Mouse (Mus musculus): ENCODE measurements at regions not wholly inside any gene's neighbourhood (a gene's known extent, or its start where the extent isn't known, plus 50 kb on each side); places are given as distances from the start of the nearest gene placed in this dataset.

DNA sequence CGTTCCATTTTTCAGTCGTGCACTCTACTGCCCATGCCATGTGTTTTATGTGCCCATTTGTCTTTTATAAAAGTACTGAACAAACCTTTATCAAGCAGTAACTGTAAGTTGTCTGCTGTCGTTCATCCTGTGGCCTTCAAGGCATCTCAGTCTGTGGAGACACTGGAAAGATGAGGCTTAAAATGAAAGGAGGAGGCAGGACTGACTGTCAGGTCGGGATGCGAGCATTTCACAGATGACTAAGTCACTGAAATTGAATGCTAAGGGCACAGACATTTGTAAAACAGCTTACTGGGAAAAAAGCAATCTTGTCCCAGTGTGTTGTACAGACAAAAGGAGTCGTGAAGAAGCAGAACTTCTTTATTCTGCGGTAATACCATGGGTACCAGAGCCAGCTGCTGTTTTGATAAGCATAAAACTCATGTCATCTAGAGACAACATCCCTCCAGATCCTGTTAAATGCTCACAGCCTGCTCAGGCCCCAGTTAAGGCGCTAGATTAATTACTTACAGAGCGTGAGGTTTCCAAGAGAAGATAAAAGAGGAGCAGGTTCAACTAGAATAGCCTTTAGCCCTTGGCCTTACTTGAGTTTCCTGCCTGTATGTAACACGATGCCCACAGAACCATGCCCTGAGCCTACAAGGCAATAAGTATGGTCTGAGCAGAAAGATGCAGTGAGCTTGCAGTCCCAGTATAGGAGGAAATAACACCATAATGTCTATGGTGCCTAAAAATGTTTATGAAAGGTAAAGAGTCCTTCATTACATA is 101.0 kb upstream of the Csl start:
- H3K9me3 ChIP-seq (replicated peaks; ENCODE audit: low read length) = peaks cover 44% of the 10 kb centered on the region
- no peak for TF ChIP-seq EP300 (IDR thresholded peaks at IDR 0.05; ENCODE audit: low read length)

GRCm38 (mm10) chr10:99844110-99844509 is 84.7 kb upstream of the Csl start:
- no peak for DNase-seq (ENCODE audit: extremely low read depth)
- no peak for TF ChIP-seq JUND (conservative IDR thresholded peaks at IDR 0.05; ENCODE audit: low read depth, low read length)
- TF ChIP-seq SMC3 (IDR thresholded peaks at IDR 0.05; ENCODE audit: low read depth, low read length) = no peak
- TF ChIP-seq KAT2A (IDR thresholded peaks at IDR 0.05; ENCODE audit: insufficient replicate concordance, low read length) = no peak
- no peak for TF ChIP-seq ETS1 (conservative IDR thresholded peaks at IDR 0.05; ENCODE audit: low read depth, low read length)
- no peak for TF ChIP-seq TBP (conservative IDR thresholded peaks at IDR 0.05; ENCODE audit: low read depth, low read length)
- no peak for TF ChIP-seq NRF1 (IDR thresholded peaks at IDR 0.05; ENCODE audit: low read depth, low read length)
- TF ChIP-seq GABPA (IDR thresholded peaks at IDR 0.05; ENCODE audit: insufficient replicate concordance, low read depth, low read length) = no peak
- no peak for TF ChIP-seq MAX (IDR thresholded peaks at IDR 0.05; ENCODE audit: low read length)
- no peak for TF ChIP-seq JUN (IDR thresholded peaks at IDR 0.05; ENCODE audit: insufficient read depth, low read depth, low read length)
- no peaks in the 10 kb centered on the region for H3K79me2 ChIP-seq (replicated peaks; ENCODE audit: control insufficient read depth, extremely low read depth, insufficient read depth, poor library complexity, severe bottlenecking)
- H3K9me3 ChIP-seq (replicated peaks; ENCODE audit: low read length) = peaks cover 47% of the 10 kb centered on the region
- in situ Hi-C loops (cut with MboI; ENCODE audit: low pct_ligation_motif_present, low pct_unique_long_range_greater_than_20kb, low sequenced_read_pairs) = no loop called here
- H3K36me3 ChIP-seq (replicated peaks in 1 of 2; ENCODE audit: control insufficient read depth in 1 of 2, insufficient read depth in 1 of 2, low read length in 1 of 2) = no peaks in the 10 kb centered on the region
- H3K4me1 ChIP-seq (ENCODE audit: control insufficient read depth in 1 of 2, insufficient read depth in 2 of 2) = no peaks in the 10 kb centered on the region
- H3K4me3 ChIP-seq (replicated peaks in 1 of 3; ENCODE audit: low read depth in 2 of 3, low read length in 2 of 3, poor library complexity in 1 of 3) = no peak overlapping the region
- no peak overlapping the region for H3K9ac ChIP-seq (ENCODE audit: insufficient read depth, low read depth)
- dilution Hi-C loops (cut with MboI; ENCODE audit: extremely low pct_ligation_motif_present, extremely low pct_unique_long_range_greater_than_20kb, low sequenced_read_pairs) = no loop called here
- H3K27me3 ChIP-seq (replicated peaks) = no peaks in the 10 kb centered on the region
- H3K4me2 ChIP-seq (ENCODE audit: insufficient read depth, low read depth, poor library complexity, severe bottlenecking) = no peak overlapping the region
- H3K27ac ChIP-seq (ENCODE audit: insufficient read depth, low read depth) = no peak overlapping the region

More for the DNA sequence above, 101.0 kb upstream of the Csl start:
- H3K79me2 ChIP-seq (replicated peaks; ENCODE audit: control insufficient read depth, extremely low read depth, insufficient read depth, poor library complexity, severe bottlenecking) = no peaks in the 10 kb centered on the region
- no peaks in the 10 kb centered on the region for H3K27me3 ChIP-seq (replicated peaks)
- H3K4me1 ChIP-seq (ENCODE audit: control insufficient read depth in 1 of 2, insufficient read depth in 2 of 2) = no peaks in the 10 kb centered on the region
- DNase-seq (ENCODE audit: extremely low read depth) = no peak
- no peaks in the 10 kb centered on the region for H3K36me3 ChIP-seq (replicated peaks in 1 of 2; ENCODE audit: control insufficient read depth in 1 of 2, insufficient read depth in 1 of 2, low read length in 1 of 2)
- no peak overlapping the region for H3K4me3 ChIP-seq (replicated peaks in 1 of 3; ENCODE audit: low read depth in 2 of 3, low read length in 2 of 3, poor library complexity in 1 of 3)
- in situ Hi-C loops (cut with MboI; ENCODE audit: low pct_ligation_motif_present, low pct_unique_long_range_greater_than_20kb, low sequenced_read_pairs) (no loop called here), dilution Hi-C loops (cut with MboI; ENCODE audit: extremely low pct_ligation_motif_present, extremely low pct_unique_long_range_greater_than_20kb, low sequenced_read_pairs) (no loop called here)
- H3K4me2 ChIP-seq (ENCODE audit: insufficient read depth, low read depth, poor library complexity, severe bottlenecking) = no peak overlapping the region
- no peak overlapping the region for H3K27ac ChIP-seq (ENCODE audit: insufficient read depth, low read depth)
- H3K9ac ChIP-seq (ENCODE audit: insufficient read depth, low read depth) = no peak overlapping the region

DNA sequence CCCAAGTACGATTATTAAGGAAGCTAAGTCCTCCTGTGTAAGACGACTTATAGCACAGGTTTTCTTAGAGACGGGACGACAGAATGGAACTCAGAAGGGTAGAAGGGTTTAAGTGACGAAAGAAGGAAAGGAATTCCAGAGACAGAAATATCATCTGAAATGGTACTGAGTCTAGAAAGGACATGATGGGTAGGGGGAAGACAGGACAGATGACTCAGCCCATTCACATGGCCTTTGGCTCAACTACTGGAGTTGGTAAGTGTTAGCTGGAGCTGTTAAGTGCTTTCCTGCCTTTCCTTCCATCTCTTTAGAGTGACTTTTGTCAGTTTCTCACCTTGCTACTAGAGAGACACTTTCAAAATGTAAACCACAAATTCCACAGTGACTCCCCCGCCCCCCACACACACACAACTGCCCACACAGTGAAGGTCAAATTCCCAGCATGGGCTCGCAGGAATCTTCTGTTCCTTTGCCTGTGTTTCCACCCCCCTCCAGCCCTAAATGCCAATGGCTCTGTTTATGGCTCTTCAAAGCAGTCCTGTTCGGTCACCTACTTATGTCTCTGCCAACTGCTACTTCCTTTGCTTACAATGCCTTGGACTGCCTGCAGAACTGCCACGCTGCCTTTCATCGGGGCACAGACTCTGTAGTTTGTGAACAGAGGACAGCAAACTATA is 81.8 kb upstream of the Csl start:
- no peak for DNase-seq (ENCODE audit: extremely low read depth)
- dilution Hi-C loops (cut with MboI; ENCODE audit: extremely low pct_ligation_motif_present, extremely low pct_unique_long_range_greater_than_20kb, low sequenced_read_pairs) (no loop called here), in situ Hi-C loops (cut with MboI; ENCODE audit: low pct_ligation_motif_present, low pct_unique_long_range_greater_than_20kb, low sequenced_read_pairs) (no loop called here)
- Histone ChIP-seq H3K27me3 (replicated peaks) (no peaks in the 10 kb centered on the region), H3K79me2 (replicated peaks; ENCODE audit: control insufficient read depth, extremely low read depth, insufficient read depth, poor library complexity, severe bottlenecking) (no peaks in the 10 kb centered on the region), H3K4me1 (ENCODE audit: control insufficient read depth in 1 of 2, insufficient read depth in 2 of 2) (no peaks in the 10 kb centered on the region), H3K9me3 (replicated peaks; ENCODE audit: low read length) (peaks cover 58% of the 10 kb centered on the region), H3K4me2 (ENCODE audit: insufficient read depth, low read depth, poor library complexity, severe bottlenecking) (no peak overlapping the region), H3K36me3 (replicated peaks in 1 of 2; ENCODE audit: control insufficient read depth in 1 of 2, insufficient read depth in 1 of 2, low read length in 1 of 2) (no peaks in the 10 kb centered on the region), H3K9ac (ENCODE audit: insufficient read depth, low read depth) (no peak overlapping the region), H3K4me3 (replicated peaks in 1 of 3; ENCODE audit: low read depth in 2 of 3, low read length in 2 of 3, poor library complexity in 1 of 3) (no peak overlapping the region), H3K27ac (ENCODE audit: insufficient read depth, low read depth) (no peak overlapping the region)
- TF ChIP-seq TBP (conservative IDR thresholded peaks at IDR 0.05; ENCODE audit: low read depth, low read length) (no peak), RAD21 (IDR thresholded peaks at IDR 0.05; ENCODE audit: low read depth, low read length) (no peak), NELFE (IDR thresholded peaks at IDR 0.05; ENCODE audit: low read depth, low read length) (no peak), JUN (IDR thresholded peaks at IDR 0.05; ENCODE audit: insufficient read depth, low read depth, low read length) (no peak), ZC3H11A (IDR thresholded peaks at IDR 0.05; ENCODE audit: low read depth, low read length) (no peak), MAZ (IDR thresholded peaks at IDR 0.05; ENCODE audit: low read depth, low read length) (no peak), MYC (IDR thresholded peaks at IDR 0.05; ENCODE audit: low read depth, low read length) (no peak), RCOR1 (conservative IDR thresholded peaks at IDR 0.05; ENCODE audit: low read depth, low read length) (no peak), POLR2A (IDR thresholded peaks at IDR 0.05; ENCODE audit: low read depth, low read length) (no peak), CTCF (conservative IDR thresholded peaks at IDR 0.05 in 1 of 2, IDR thresholded peaks at IDR 0.05 in 1 of 2; ENCODE audit: low read depth in 2 of 2, low read length in 2 of 2) (no peak), MXI1 (IDR thresholded peaks at IDR 0.05; ENCODE audit: low read depth, low read length) (no peak), ETS1 (conservative IDR thresholded peaks at IDR 0.05; ENCODE audit: low read depth, low read length) (no peak), JUND (conservative IDR thresholded peaks at IDR 0.05; ENCODE audit: low read depth, low read length) (no peak)

Measured in CH12.LX (cell line).